Mouse (Mus musculus) liver, postnatal 0 days (tissue): ENCODE results near the gene Gm14548.

Experiments used
- CTCF ChIP-seq: sonication (generic); IDR thresholded peaks from 2 replicates; pipeline ENCODE4 v1.5.1; 2016; ENCODE audit warnings: antibody characterized with exemption, low read depth
- EP300 ChIP-seq: IDR thresholded peaks from 2 replicates; pipeline ENCODE4 v1.6.1; 2016; ENCODE audit warnings: antibody characterized with exemption, low read depth, mild to moderate bottlenecking

DNA sequence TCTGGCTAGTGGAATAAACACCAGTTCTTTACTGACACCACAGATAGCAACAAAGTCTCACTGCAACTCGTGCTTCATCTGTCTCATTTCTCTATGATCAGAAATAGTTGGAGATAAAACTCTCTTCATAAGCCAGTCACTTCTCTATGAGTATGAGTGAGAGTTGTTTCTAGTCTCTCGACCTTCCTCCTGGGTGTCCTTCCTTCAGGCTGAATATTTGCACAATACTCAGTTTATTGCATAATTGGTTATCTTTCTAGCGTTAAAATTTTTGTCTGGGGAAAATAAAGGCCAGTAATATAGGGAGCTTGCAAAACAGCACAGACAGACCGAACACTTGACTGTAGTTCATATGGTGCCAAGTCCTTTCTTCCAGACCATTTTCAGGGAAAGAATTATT, 48.2 kb upstream of the Gm14548 start:
- TF ChIP-seq EP300 (no peak), CTCF (no peak)
